Mouse (Mus musculus) heart, postnatal 36 days (tissue): ENCODE results near the gene Nln. TPM values are rescaled to one million over a fixed set of nuclear protein-coding genes. Genes with fewer than 3 reads are reported as not detected.

ENCODE experiments used
- DNase-seq, 2 experiments: peaks; one replicate each; pipeline ENCODE4 v3.0.0; 2021 to 2022
- intact Hi-C: fragments of 180-260 bp; cut with DNase I; formaldehyde crosslinking; loops from one replicate; pipeline ENCODE4 v1.15.1; 2025
- total RNA-seq, 2 experiments: library from RNA; stranded (reverse); gene quantifications; 2 replicates each; pipeline ENCODE4 v1.2.3; 2021

The Nln gene
- total RNA-seq, 2 experiments from 2014 or later: 10.6 to 14.8 TPM

- DNase-seq: no peak
- intact Hi-C loops: loop anchor here (1.0 to 5.0 kb wide), 3 partner anchors 192 to 347 kb away; no protein-coding TSS in a partner anchor
Observed at GRCm38 (mm10) chr13:104048835-104049234, 60.6 kb downstream of the Nln start.

GRCm38 (mm10) chr13:104045108-104045507, 64.3 kb downstream of the Nln start:
- intact Hi-C loops: loop anchor here (5.0 kb wide), 2 partner anchors 293 to 343 kb away; no protein-coding TSS in a partner anchor

GRCm38 (mm10) chr13:104044332-104044731, 65.1 kb downstream of the Nln start:
- intact Hi-C loops: no loop called here
- no peak for DNase-seq

More at GRCm38 (mm10) chr13:104045108-104045507, 64.3 kb downstream of the Nln start:
- no peak for DNase-seq

GRCm38 (mm10) chr13:104042738-104043137, 66.7 kb downstream of the Nln start:
- DNase-seq: no peak
- intact Hi-C loops: no loop called here

GRCm38 (mm10) chr13:104041481-104041880, 67.9 kb downstream of the Nln start:
- intact Hi-C loops: no loop called here
- no peak for DNase-seq

- DNase-seq: no peak
- intact Hi-C loops: no loop called here
Observed at GRCm38 (mm10) chr13:104040950-104041349, 68.5 kb downstream of the Nln start.

- intact Hi-C loops: loop anchor here (5.0 kb wide), 1 partner anchor 118 kb away; the partner anchor contains the start of gene Erbin
- no peak for DNase-seq
Observed at GRCm38 (mm10) chr13:104039861-104040260, 69.6 kb downstream of the Nln start.

- intact Hi-C loops: loop anchor here (5.0 kb wide), 1 partner anchor 117 kb away; the partner anchor contains the start of gene Erbin
- DNase-seq: no peak
Observed at GRCm38 (mm10) chr13:104038891-104039290, 70.5 kb downstream of the Nln start.

GRCm38 (mm10) chr13:104038358-104038757, 71.1 kb downstream of the Nln start:
- intact Hi-C loops: loop anchor here (5.0 kb wide), 1 partner anchor 116 kb away; the partner anchor contains the start of gene Erbin
- DNase-seq: no peak

- intact Hi-C loops: loop anchor here (5.0 kb wide), 1 partner anchor 115 kb away; the partner anchor contains the start of gene Erbin
- no peak for DNase-seq
Observed at GRCm38 (mm10) chr13:104037531-104038290, 71.7 kb downstream of the Nln start.

GRCm38 (mm10) chr13:104036494-104037290, 72.7 kb downstream of the Nln start:
- intact Hi-C loops: loop anchor here (5.0 kb wide), 1 partner anchor 114 kb away; the partner anchor contains the start of gene Erbin
- DNase-seq: peak; percentile 36 to 49

- intact Hi-C loops: loop anchor here (5.0 kb wide), 1 partner anchor 113 kb away; the partner anchor contains the start of gene Erbin
- no peak for DNase-seq
Observed at GRCm38 (mm10) chr13:104035651-104036050, 73.8 kb downstream of the Nln start.

- DNase-seq: no peak
- intact Hi-C loops: loop anchor here (5.0 kb wide), 1 partner anchor 113 kb away; the partner anchor contains the start of gene Erbin
Observed at GRCm38 (mm10) chr13:104034854-104035253, 74.6 kb downstream of the Nln start.

- DNase-seq: peak; percentile 18 to 21
- intact Hi-C loops: no loop called here
Observed at GRCm38 (mm10) chr13:104032620-104033133, 76.7 kb downstream of the Nln start.

GRCm38 (mm10) chr13:104031821-104032331, 77.5 kb downstream of the Nln start:
- peak in 1 of 2 experiments; percentile 33 for DNase-seq

GRCm38 (mm10) chr13:104030956-104031355, 78.5 kb downstream of the Nln start:
- intact Hi-C loops: no loop called here
- DNase-seq: no peak

More at GRCm38 (mm10) chr13:104031821-104032331, 77.5 kb downstream of the Nln start:
- intact Hi-C loops: no loop called here

- no peak for DNase-seq
- intact Hi-C loops: no loop called here
Observed at GRCm38 (mm10) chr13:104029511-104029910, 79.9 kb downstream of the Nln start.

- DNase-seq: no peak
- intact Hi-C loops: no loop called here
Observed at GRCm38 (mm10) chr13:104029089-104029488, 80.3 kb downstream of the Nln start.

GRCm38 (mm10) chr13:104026525-104026924, 82.9 kb downstream of the Nln start:
- intact Hi-C loops: no loop called here
- no peak for DNase-seq

- intact Hi-C loops: no loop called here
Observed at GRCm38 (mm10) chr13:104025710-104025995, 83.8 kb downstream of the Nln start.

More at GRCm38 (mm10) chr13:104025710-104025995, 83.8 kb downstream of the Nln start:
- DNase-seq: no peak
